Mouse (Mus musculus) G1E-ER4 (cell line): ENCODE data around the gene Traf4. TPM values are rescaled to one million over a fixed set of nuclear protein-coding genes. Genes with fewer than 3 reads are reported as not detected.

ENCODE experiments used
- GATA1 ChIP-seq: IDR thresholded peaks from one replicate; pipeline ENCODE4 v1.8.0; 2012; ENCODE audit warnings: low read length, inconsistent platforms
- polyA plus RNA-seq: library from polyadenylated mRNA; stranded (reverse); fragments of >175 nt; gene quantifications from 2 replicates; pipeline ENCODE4 v1.2.3, GENCODE M21; 2012

The Traf4 gene
- polyA plus RNA-seq, 1 experiment: 23.6 TPM

DNA sequence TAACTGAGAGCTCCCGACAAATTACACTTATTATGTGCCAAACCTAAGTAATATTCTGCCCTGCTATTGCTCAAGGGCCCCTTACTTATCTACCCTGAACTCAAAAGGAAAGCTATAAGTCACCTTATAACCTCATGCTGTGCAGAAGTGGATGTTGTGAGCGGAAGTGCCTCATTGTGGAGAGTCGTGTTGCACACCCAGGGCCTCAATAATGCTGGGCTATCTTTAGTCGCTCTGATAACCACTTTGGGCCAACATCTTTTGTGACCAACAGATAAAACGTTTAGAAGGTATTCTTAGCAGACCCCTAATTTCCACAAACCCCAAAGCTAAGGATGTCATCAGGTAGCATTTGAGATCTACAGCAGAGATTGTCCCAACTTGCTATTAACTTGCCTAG is 24.7 kb downstream of the Traf4 start:
- TF ChIP-seq GATA1: peak; percentile 52

DNA sequence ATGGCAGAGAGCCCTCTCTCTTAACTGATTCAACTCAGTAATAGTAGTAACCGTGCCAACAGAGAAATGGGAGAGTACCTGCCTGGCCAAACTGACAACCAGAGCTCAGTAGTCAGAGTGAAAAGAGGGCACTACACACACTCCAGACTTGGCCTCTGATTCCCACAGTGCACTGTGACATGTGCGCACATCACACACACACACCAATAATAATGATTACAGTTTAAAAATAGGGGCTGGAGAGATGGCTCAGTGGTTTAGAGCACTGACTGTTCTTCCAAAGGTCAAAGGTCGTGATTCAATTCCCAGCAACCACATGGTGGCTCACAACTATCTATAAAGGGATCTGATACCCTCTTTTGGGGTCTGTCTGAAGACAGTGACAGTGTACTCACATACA is 27.4 kb downstream of the Traf4 start:
- no peak for TF ChIP-seq GATA1

- no peak for TF ChIP-seq GATA1
Observed at GRCm38 (mm10) chr11:78137584-78137983, 27.8 kb downstream of the Traf4 start.

GRCm38 (mm10) chr11:78136132-78136531 is 29.3 kb downstream of the Traf4 start:
- TF ChIP-seq GATA1: no peak

DNA sequence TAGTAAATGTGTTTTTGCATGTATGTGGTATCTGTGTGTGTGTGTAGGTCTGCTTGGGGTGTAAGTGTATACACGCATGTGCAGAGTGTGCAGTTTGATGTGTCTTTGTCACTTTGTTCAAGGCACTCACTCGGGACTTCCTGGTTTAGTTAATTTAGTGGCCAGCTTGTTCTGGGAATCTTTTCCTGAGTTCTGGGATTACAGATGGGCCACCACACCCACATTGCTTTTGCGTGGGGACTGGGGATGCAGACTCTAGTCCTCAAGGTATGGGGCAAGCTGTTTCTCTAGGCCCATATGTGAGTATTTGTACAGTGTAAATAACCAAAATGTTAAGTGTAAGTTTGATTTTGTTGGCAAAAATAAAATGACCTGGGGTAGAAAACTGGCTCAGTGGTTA is 31.0 kb downstream of the Traf4 start:
- no peak for TF ChIP-seq GATA1

DNA sequence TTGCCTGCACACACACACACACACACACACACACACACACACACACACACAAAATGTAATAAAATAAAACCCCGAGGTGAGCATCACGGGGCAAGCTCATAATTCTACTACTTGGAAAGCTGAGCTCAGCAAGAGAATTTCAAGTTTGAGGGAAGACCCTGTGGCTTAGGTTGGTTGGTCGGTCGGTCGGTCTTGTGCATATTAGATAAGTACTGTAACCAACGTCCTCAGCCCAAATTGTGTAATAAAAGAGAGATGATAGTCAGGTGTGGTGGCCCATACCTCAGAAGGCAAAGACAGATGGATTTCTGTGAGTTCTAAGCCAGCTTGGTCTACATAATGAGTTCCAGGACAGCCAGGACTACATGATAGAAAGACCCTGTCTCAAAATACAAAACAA is 31.5 kb downstream of the Traf4 start:
- no peak for TF ChIP-seq GATA1

DNA sequence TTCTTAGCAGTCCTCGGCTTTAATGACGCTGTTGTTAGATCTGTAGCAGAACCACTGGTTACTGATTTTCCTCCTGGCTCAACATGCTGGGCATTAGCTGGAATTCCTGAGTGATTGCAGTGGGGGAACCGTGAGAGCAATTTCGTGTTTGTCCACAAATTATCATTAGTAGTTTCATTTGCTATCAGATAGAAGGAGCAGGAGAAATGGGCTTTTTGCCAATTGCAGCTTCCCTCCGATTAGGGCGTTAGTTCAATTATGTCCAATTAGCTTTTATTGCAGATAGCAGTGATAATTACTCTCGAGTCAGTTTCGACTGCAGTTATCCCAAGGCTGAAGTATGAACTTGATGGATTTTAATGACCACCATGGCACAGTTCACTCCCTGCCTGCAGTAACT is 35.9 kb downstream of the Traf4 start:
- TF ChIP-seq GATA1: no peak

DNA sequence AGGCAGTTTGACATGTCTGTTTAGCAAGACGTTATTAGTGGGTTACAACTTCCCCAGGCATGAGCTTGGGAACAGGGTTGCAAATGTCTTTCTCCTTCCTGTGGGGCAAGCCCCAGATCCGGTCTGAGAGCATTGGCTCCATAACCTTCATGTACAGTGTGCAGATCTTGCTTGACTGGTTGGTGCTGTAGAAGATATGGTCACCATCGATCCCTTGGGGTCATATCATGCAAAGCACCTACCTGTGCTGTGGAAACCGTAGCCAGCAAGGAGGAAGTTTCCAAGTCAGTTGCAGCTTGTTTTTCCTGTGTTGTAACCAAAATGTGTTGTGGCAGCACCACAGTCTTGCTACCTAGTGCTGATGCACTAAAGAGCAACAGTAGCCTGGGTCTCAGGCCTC is 38.6 kb downstream of the Traf4 start:
- no peak for TF ChIP-seq GATA1

GRCm38 (mm10) chr11:78125691-78126090 is 39.7 kb downstream of the Traf4 start:
- TF ChIP-seq GATA1: no peak

- TF ChIP-seq GATA1: no peak
Observed at GRCm38 (mm10) chr11:78123782-78124181, 41.6 kb downstream of the Traf4 start.

GRCm38 (mm10) chr11:78122815-78123214 is 42.6 kb downstream of the Traf4 start:
- no peak for TF ChIP-seq GATA1

- no peak for TF ChIP-seq GATA1
Observed at GRCm38 (mm10) chr11:78121176-78121575, 44.2 kb downstream of the Traf4 start.

DNA sequence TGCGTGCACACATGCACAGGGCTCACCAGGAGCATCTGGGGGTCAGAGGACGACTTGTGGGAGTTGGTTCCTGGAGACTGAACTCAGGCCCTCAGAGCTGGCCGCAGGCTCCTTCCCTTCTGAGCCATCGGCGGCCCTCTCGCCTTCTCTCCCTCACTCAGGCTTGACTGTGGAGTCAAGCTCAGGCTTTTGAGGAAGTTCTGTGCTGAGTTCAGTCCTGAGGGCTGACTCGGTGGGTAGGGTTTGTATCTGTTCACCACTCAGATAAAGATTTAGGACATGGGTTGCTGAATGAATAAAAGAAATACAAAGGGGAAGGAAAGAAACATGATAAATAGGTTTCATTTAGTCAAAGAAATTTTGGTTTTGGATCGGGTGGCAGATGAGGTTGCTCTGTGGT is 45.5 kb downstream of the Traf4 start:
- TF ChIP-seq GATA1: no peak

- TF ChIP-seq GATA1: no peak
Observed at GRCm38 (mm10) chr11:78118467-78118866, 46.9 kb downstream of the Traf4 start.

DNA sequence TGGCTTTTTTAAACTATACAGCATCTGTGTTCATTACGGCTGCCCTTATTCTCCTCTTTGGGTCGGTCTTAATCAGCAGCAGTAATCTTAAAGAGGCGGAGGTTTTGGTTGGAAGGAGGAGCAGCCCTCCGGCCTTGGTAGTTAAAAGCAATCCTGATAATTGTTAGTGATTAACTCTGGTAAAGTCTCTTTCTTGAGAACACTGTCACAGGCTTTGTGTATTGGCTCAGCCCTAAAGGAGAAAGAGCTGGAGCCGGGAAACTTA is 49.3 kb downstream of the Traf4 start:
- no peak for TF ChIP-seq GATA1

- no peak for TF ChIP-seq GATA1
Observed at GRCm38 (mm10) chr11:78115367-78116145, 49.8 kb downstream of the Traf4 start.

DNA sequence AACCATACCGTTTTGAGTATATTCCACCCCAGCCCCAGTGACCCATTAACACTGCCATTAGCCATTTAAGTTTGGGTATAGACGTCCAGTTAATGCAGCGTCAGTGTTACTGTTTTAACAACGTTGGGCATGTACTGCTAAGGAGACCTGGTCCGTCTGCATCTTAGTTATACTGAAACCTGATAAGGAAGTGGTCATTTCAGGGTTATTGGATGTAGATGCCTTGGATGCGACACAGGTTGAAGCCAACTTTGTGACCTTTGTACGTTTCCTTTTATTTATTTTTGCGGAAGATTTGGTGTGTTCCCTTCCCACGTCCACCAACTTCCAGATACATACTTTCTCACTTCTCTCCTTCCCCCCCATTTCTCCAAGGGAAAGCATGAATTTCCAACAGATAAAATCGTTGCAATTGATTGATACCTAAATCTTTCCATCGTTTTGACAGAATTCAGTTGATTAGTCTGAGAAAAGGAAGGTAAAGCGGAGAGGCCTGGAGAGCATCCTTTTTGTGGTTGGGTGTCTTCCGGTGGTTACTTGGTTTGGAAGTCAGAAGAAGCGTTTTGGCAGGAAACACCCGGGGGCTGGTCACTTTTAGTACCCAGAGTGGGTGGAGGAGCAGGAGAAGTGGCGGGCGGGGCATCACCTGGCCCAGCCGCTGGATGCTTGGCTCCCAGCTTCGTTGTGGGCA is 50.6 kb downstream of the Traf4 start:
- no peak for TF ChIP-seq GATA1
